Mouse (Mus musculus) cortical plate, adult 2 months (tissue): ENCODE measurements around the gene Nfia. TPM values are rescaled to one million over a fixed set of nuclear protein-coding genes. Genes with fewer than 3 reads are reported as not detected.

Experiments
- H3K27ac ChIP-seq: fragments of 200-500 bp; 2 replicates; pipeline ENCODE4 v1.5.1; 2012; ENCODE audit warnings: low read length, control low read depth, inconsistent platforms; ENCODE audit not compliant: insufficient read depth
- H3K4me1 ChIP-seq: fragments of 200-500 bp; 2 replicates; pipeline ENCODE4 v1.6.1; 2011; ENCODE audit warnings: low read length; ENCODE audit not compliant: control insufficient read depth, insufficient read depth
- H3K4me3 ChIP-seq: fragments of 200-500 bp; 2 replicates; pipeline ENCODE4 v1.5.1; 2011; ENCODE audit warnings: mild to moderate bottlenecking, low read length, control low read depth; ENCODE audit not compliant: insufficient read depth
- CTCF ChIP-seq: fragments of 200-500 bp; IDR thresholded peaks from 2 replicates; pipeline ENCODE4 v1.5.1; 2011; ENCODE audit warnings: mild to moderate bottlenecking, control low read depth, low read length; ENCODE audit not compliant: insufficient read depth; ENCODE audit errors: extremely low read depth
- POLR2A ChIP-seq: fragments of 200-500 bp; IDR thresholded peaks from 2 replicates; pipeline ENCODE4 v1.6.1; 2011; ENCODE audit warnings: mild to moderate bottlenecking, low read length, control low read depth; ENCODE audit not compliant: insufficient read depth; ENCODE audit errors: extremely low read depth
- polyA plus RNA-seq: library from polyadenylated mRNA; depleted of rRNA; stranded (reverse); fragments of >200 nt; gene quantifications from 2 replicates; pipeline ENCODE4 v1.2.3, GENCODE M21; 2012

Nfia gene
- polyA plus RNA-seq, 1 experiment = 24.1 TPM

GRCm38 (mm10) chr4:97821556-97822251 lies 49.2 kb downstream of the Nfia start:
- no peak overlapping the region for H3K27ac ChIP-seq
- H3K4me1 ChIP-seq = no peaks in the 10 kb centered on the region; the same call in 1 of the 2 replicates
- H3K4me3 ChIP-seq = no peak overlapping the region
- no peak for TF ChIP-seq POLR2A
- TF ChIP-seq CTCF = no peak

DNA sequence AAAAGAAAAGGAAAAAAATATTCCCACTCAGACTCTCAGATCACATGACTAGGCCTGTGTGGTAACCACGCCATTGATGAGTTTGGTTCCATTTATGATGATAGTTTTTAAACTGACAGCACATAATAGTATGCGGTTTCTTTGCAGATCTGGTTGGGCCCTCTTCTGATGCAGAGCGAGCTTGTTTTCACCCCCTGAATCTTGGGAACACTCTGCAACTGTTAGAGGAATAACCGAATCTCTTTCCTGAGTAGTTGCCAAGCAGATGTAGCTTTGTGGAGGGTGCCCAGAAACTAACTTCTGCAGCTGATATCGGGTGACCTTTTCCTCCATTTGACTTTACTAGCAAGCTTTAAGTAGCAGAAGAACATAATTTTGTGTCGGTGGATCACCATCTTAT lies 51.0 kb downstream of the Nfia start:
- H3K4me1 ChIP-seq = peaks cover 2% of the 10 kb centered on the region
- TF ChIP-seq POLR2A (no peak), CTCF (no peak)
- no peak overlapping the region for H3K27ac ChIP-seq
- H3K4me3 ChIP-seq = no peak overlapping the region

- Histone ChIP-seq H3K27ac (no peak overlapping the region), H3K4me1 (peaks cover 2% of the 10 kb centered on the region), H3K4me3 (no peak overlapping the region)
- TF ChIP-seq POLR2A (no peak), CTCF (no peak)
Measured at GRCm38 (mm10) chr4:97824451-97824850, 51.9 kb downstream of the Nfia start.

DNA sequence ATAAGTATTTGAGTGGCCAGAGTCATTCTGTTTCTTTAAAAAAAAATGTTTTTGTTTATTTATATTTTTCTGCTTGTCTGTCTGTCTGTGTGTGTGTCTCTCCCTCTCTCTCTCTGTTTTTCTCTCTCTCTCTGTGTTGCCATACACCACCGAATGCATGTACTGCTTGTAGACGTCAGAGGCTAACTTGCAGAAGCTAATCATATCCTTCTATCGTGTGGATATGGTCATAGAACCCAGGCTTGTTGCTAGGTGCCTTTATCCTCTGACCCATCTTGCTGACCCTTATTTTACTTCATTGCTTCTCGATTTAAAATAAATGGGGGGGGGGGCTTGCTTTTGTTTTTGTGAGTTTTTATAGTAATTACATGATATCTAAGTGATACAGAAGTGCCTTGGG lies 52.9 kb downstream of the Nfia start:
- no peak for TF ChIP-seq POLR2A
- TF ChIP-seq CTCF = no peak
- peaks cover 2% of the 10 kb centered on the region for H3K4me1 ChIP-seq
- no peak overlapping the region for H3K4me3 ChIP-seq
- H3K27ac ChIP-seq = no peak overlapping the region

GRCm38 (mm10) chr4:97825841-97826240 lies 53.3 kb downstream of the Nfia start:
- no peak overlapping the region for H3K4me3 ChIP-seq
- no peak overlapping the region for H3K27ac ChIP-seq
- TF ChIP-seq CTCF (no peak), POLR2A (no peak)
- H3K4me1 ChIP-seq = peaks cover 2% of the 10 kb centered on the region

DNA sequence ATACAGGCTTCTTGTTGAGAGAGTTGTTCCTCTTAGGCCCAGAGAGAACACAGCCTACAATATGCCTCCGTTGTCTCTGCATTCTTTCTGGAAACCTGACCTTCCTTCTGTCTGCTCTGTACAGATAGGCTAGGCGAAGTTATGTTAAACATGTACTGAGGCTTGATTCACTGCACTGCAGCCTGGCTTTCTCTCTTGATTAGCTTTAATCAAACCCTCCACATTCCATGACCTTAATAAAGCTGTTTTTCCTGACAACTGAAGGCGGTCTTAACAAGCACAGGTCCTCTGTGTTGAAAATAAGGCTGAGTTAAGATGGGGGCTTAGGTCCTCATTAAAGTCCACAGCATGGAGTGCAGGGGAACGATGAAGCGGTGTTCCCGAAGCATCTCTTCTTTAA lies 54.6 kb downstream of the Nfia start:
- Histone ChIP-seq H3K27ac (no peak overlapping the region), H3K4me1 (peaks cover 4% of the 10 kb centered on the region), H3K4me3 (no peak overlapping the region)
- TF ChIP-seq CTCF (no peak), POLR2A (no peak)

- Histone ChIP-seq H3K4me1 (peaks cover 4% of the 10 kb centered on the region), H3K27ac (no peak overlapping the region), H3K4me3 (no peak overlapping the region)
- TF ChIP-seq CTCF = no peak
- no peak for TF ChIP-seq POLR2A
Measured at GRCm38 (mm10) chr4:97828579-97828978, 56.0 kb downstream of the Nfia start.

DNA sequence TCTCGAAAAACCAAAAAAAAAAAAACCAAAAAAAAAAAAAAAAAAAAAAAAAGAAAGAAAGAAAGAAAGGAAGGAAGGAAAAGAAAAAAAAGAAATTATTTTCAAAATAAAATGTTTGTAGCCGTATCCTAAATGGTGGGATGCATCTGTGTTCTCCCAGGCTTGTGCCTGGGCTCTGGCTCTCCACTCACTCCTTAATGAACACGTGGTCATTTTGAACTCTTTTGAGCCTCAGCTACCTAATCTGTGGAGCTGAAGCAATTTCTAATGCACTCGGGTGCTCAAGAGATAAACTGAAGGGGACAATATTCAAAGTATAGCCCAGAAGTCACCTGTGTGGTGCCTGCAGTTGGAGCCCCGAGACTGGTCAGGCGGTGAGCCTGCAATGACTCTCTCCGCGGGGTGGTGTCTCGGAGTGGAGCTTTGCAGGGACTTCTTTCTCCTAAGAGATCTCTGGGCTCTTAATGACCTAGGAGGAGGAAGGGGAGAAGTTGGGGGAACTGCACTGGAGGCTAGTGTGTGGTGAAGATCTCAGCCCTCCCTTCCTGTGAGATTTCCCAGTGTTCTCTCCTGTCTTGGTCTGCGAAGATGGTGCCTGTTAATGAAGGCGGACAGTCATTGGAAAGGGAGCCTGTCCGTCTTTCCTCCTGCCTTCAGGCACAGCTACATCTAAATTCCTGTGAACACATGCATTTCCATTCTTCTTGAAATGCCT lies 57.0 kb downstream of the Nfia start:
- no peak for TF ChIP-seq POLR2A
- TF ChIP-seq CTCF = no peak
- Histone ChIP-seq H3K4me1 (peaks cover 4% of the 10 kb centered on the region), H3K27ac (no peak overlapping the region), H3K4me3 (no peak overlapping the region)

GRCm38 (mm10) chr4:97830051-97830853 lies 57.7 kb downstream of the Nfia start:
- Histone ChIP-seq H3K27ac (no peak overlapping the region), H3K4me3 (no peak overlapping the region), H3K4me1 (peaks cover 4% of the 10 kb centered on the region)
- no peak for TF ChIP-seq POLR2A
